Mouse (Mus musculus) liver, adult 2 months (tissue): Measurements from ENCODE around the gene Nek3.

Experiments used
- CTCF ChIP-seq: fragments of 200-500 bp; IDR thresholded peaks from 2 replicates; pipeline ENCODE4 v1.5.1; 2011; ENCODE audit warnings: low read depth, low read length, control low read depth
- POLR2A ChIP-seq: fragments of 200-500 bp; IDR thresholded peaks from 2 replicates; pipeline ENCODE4 v1.6.1; 2011; ENCODE audit warnings: low read length, control low read depth; ENCODE audit not compliant: insufficient read depth; ENCODE audit errors: extremely low read depth

- TF ChIP-seq CTCF (no peak), POLR2A (no peak)
Measured at GRCm38 (mm10) chr8:22193432-22194010, 27.3 kb upstream of the Nek3 start.
